Mouse (Mus musculus): ENCODE results near the gene Olfr1058. TPM values are rescaled to one million over a fixed set of nuclear protein-coding genes. Genes with fewer than 3 reads are reported as not detected.

The Olfr1058 gene
- polyA plus RNA-seq, 1 experiment from 2014 or later, result not detected

- Histone ChIP-seq H3K9me3 (ENCODE audit: low read length) (no peaks in the 10 kb centered on the region), H3K27ac (ENCODE audit: low read length) (no peak within 1 kb of the TSS), H3K36me3 (ENCODE audit: insufficient read depth, low read length) (no peaks in the 10 kb centered on the region), H3K9ac (replicated peaks; ENCODE audit: low read length) (no peak within 1 kb of the TSS), H3K27me3 (ENCODE audit: insufficient read depth, low read length) (no peaks in the 10 kb centered on the region), H3K4me3 (ENCODE audit: low read length) (no peak within 1 kb of the TSS), H3K4me2 (replicated peaks; ENCODE audit: low read depth, low read length) (no peak within 1 kb of the TSS), H3K4me1 (ENCODE audit: insufficient read depth, low read length) (no peaks in the 10 kb centered on the region)
- WGBS, result 86% methylated on average over 3 of the region's 3 CpGs
- ATAC-seq (ENCODE audit: low FRiP score, low TSS enrichment), result no peak
Observed at GRCm38 (mm10) chr2:86335333-86335732, 53.0 kb downstream of the Olfr1058 start, which contains the start of gene Olfr1054. Gene Olfr1054 (minus strand): TSS chr2:86335433.

Other genes starting within 250 kb of the Olfr1058 start
- gene Olfr1040, start 241.8 kb downstream of the Olfr1058 start, polyA plus RNA-seq (2015; fragmentation: Nextera tagmentation; extraction: Ambion mirVana), result not detected in 2 replicates
- not detected in 2 replicates for gene Olfr1042, start 226.7 kb downstream of the Olfr1058 start, polyA plus RNA-seq (2015; fragmentation: Nextera tagmentation; extraction: Ambion mirVana)
- not detected in 2 replicates for gene Olfr1043, start 221.0 kb downstream of the Olfr1058 start, polyA plus RNA-seq (2015; fragmentation: Nextera tagmentation; extraction: Ambion mirVana)
- gene Olfr1044, start 210.7 kb downstream of the Olfr1058 start, polyA plus RNA-seq (2015; fragmentation: Nextera tagmentation; extraction: Ambion mirVana), result not detected in 2 replicates
- not detected in 2 replicates for gene Olfr52, start 202.9 kb downstream of the Olfr1058 start, polyA plus RNA-seq (2015; fragmentation: Nextera tagmentation; extraction: Ambion mirVana)
- not detected in 2 replicates for gene Olfr1045, start 185.6 kb downstream of the Olfr1058 start, polyA plus RNA-seq (2015; fragmentation: Nextera tagmentation; extraction: Ambion mirVana)
- not detected in 2 replicates for gene Olfr1046, start 169.2 kb downstream of the Olfr1058 start, polyA plus RNA-seq (2015; fragmentation: Nextera tagmentation; extraction: Ambion mirVana)
- not detected in 2 replicates for gene Olfr1047, start 157.2 kb downstream of the Olfr1058 start, polyA plus RNA-seq (2015; fragmentation: Nextera tagmentation; extraction: Ambion mirVana)
- not detected in 2 replicates for gene Olfr1048, start 148.3 kb downstream of the Olfr1058 start, polyA plus RNA-seq (2015; fragmentation: Nextera tagmentation; extraction: Ambion mirVana)
- gene Olfr1049, start 130.2 kb downstream of the Olfr1058 start, polyA plus RNA-seq (2015; fragmentation: Nextera tagmentation; extraction: Ambion mirVana), result not detected in 2 replicates
- gene Olfr1051, start 109.5 kb downstream of the Olfr1058 start, polyA plus RNA-seq (2015; fragmentation: Nextera tagmentation; extraction: Ambion mirVana), result not detected in 2 replicates
- gene Olfr1052, start 96.1 kb downstream of the Olfr1058 start, polyA plus RNA-seq (2015; fragmentation: Nextera tagmentation; extraction: Ambion mirVana), result not detected in 2 replicates
- gene Olfr1053, start 73.3 kb downstream of the Olfr1058 start, polyA plus RNA-seq (2015; fragmentation: Nextera tagmentation; extraction: Ambion mirVana), result not detected in 2 replicates
- gene Olfr1054, start 53.1 kb downstream of the Olfr1058 start, polyA plus RNA-seq (2015; fragmentation: Nextera tagmentation; extraction: Ambion mirVana), result not detected in 2 replicates
- gene Olfr1055, start 38.3 kb downstream of the Olfr1058 start, polyA plus RNA-seq (2015; fragmentation: Nextera tagmentation; extraction: Ambion mirVana), result not detected in 2 replicates
- gene Olfr1056, start 26.1 kb downstream of the Olfr1058 start, polyA plus RNA-seq (2015; fragmentation: Nextera tagmentation; extraction: Ambion mirVana), result not detected in 2 replicates
- not detected in 2 replicates for gene Olfr1057, start 10.2 kb downstream of the Olfr1058 start, polyA plus RNA-seq (2015; fragmentation: Nextera tagmentation; extraction: Ambion mirVana)
- gene Olfr1061, start 25.5 kb upstream of the Olfr1058 start, polyA plus RNA-seq (2015; fragmentation: Nextera tagmentation; extraction: Ambion mirVana), result not detected in 2 replicates
- gene Olfr1062, start 38.2 kb upstream of the Olfr1058 start, polyA plus RNA-seq (2015; fragmentation: Nextera tagmentation; extraction: Ambion mirVana), result not detected in 2 replicates
- gene Olfr1065, start 62.0 kb upstream of the Olfr1058 start, polyA plus RNA-seq (2015; fragmentation: Nextera tagmentation; extraction: Ambion mirVana), result not detected in 2 replicates
- not detected in 2 replicates for gene Olfr1066, start 67.7 kb upstream of the Olfr1058 start, polyA plus RNA-seq (2015; fragmentation: Nextera tagmentation; extraction: Ambion mirVana)
- gene Olfr228, start 98.8 kb upstream of the Olfr1058 start, polyA plus RNA-seq (2015; fragmentation: Nextera tagmentation; extraction: Ambion mirVana), result not detected in 2 replicates
- not detected in 2 replicates for gene Olfr1076, start 119.9 kb upstream of the Olfr1058 start, polyA plus RNA-seq (2015; fragmentation: Nextera tagmentation; extraction: Ambion mirVana)
- not detected in 2 replicates for gene Olfr1079, start 153.9 kb upstream of the Olfr1058 start, polyA plus RNA-seq (2015; fragmentation: Nextera tagmentation; extraction: Ambion mirVana)
- not detected in 2 replicates for gene Olfr1080, start 169.7 kb upstream of the Olfr1058 start, polyA plus RNA-seq (2015; fragmentation: Nextera tagmentation; extraction: Ambion mirVana)
- not detected in 2 replicates for gene Olfr1082, start 210.4 kb upstream of the Olfr1058 start, polyA plus RNA-seq (2015; fragmentation: Nextera tagmentation; extraction: Ambion mirVana)